Mouse (Mus musculus): Measurements from ENCODE around the gene Myg1. TPM values are rescaled to one million over a fixed set of nuclear protein-coding genes. Genes with fewer than 3 reads are reported as not detected.

Gene Myg1
- polyA plus RNA-seq, 1 experiment, result 87.0 TPM

DNA sequence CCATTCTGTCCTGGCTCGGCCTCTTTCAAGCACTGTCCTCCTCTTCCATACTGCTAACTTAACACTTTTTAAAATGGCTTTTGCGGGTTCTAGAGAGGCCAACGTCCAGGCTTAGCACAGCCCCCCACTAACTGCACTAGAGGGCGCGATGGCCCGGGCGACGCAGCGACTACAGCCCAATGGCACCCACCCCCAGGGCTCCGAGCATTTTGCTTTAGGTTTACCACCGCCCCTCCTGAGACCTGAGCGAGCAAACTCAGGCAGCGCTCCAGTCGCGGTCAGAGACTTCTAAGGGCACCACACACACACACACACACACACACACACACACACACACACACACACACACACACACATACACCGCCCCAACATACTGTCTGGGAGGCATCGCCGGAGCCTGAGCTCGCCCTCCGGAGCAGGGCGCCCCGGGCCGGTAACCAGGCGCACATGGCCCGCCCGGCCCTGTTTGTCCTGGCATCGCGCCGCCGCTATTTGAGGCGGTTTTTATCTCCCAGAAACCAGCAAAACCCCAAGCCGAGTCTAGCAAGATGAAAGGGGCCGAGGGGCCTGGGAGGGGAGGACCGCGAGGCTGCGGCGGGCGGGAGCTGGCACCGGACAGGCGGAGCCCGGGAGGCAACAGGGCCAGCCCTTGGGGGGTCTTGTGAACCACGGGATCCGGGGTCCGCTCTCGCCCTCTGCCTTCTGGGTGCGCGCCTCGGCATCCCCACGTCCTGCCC is 23.8 kb downstream of the Myg1 start:
- TF ChIP-seq CTCF (IDR thresholded peaks at IDR 0.05; ENCODE audit: extremely low read depth, insufficient read depth, low read length), result no peak
- TF ChIP-seq POLR2A (IDR thresholded peaks at IDR 0.05; ENCODE audit: extremely low read depth, insufficient read depth, low read length), result no peak
- Histone ChIP-seq H3K4me3 (ENCODE audit: insufficient read depth, low read length) (peak overlapping the region; percentile 42), H3K27ac (ENCODE audit: insufficient read depth, low read length) (peak overlapping the region; percentile 94), H3K4me1 (ENCODE audit: control insufficient read depth, insufficient read depth, low read length) (peaks cover 2% of the 10 kb centered on the region; the same call in 1 of the 2 replicates)

DNA sequence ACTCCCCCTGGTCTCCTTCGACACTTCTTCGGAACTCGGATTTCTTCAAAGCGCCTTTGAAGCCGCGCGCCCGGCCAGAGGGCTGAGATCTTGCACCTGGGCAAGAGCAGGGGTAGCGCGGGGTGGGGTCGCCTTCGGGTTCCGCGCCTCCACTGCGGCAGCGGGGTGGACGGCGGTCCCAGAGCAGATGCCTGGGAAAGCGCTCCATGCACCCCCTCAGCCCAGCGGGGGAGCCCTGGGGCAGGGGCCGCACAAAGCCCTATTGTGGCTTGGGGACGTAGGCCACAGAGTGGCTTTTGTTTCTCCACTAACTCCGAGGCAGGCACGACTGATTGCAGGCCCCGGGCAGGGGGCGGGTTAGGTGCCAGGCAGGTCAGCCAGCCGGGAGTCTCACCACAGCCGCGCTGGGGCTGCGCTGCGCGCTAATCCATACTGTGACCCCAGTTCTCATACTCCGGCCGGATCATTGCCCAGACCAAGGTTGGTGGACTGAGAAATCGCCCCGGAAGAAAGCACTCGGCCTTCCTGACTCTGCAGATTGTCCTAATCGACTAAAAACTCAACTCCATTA is 24.4 kb downstream of the Myg1 start:
- no peak for TF ChIP-seq CTCF (IDR thresholded peaks at IDR 0.05; ENCODE audit: extremely low read depth, insufficient read depth, low read length)
- TF ChIP-seq POLR2A (IDR thresholded peaks at IDR 0.05; ENCODE audit: extremely low read depth, insufficient read depth, low read length), result no peak
- Histone ChIP-seq H3K27ac (ENCODE audit: insufficient read depth, low read length) (peak overlapping the region; percentile 94), H3K4me3 (ENCODE audit: insufficient read depth, low read length) (peak overlapping the region; percentile 42), H3K4me1 (ENCODE audit: control insufficient read depth, insufficient read depth, low read length) (peaks cover 2% of the 10 kb centered on the region; the same call in 1 of the 2 replicates)

DNA sequence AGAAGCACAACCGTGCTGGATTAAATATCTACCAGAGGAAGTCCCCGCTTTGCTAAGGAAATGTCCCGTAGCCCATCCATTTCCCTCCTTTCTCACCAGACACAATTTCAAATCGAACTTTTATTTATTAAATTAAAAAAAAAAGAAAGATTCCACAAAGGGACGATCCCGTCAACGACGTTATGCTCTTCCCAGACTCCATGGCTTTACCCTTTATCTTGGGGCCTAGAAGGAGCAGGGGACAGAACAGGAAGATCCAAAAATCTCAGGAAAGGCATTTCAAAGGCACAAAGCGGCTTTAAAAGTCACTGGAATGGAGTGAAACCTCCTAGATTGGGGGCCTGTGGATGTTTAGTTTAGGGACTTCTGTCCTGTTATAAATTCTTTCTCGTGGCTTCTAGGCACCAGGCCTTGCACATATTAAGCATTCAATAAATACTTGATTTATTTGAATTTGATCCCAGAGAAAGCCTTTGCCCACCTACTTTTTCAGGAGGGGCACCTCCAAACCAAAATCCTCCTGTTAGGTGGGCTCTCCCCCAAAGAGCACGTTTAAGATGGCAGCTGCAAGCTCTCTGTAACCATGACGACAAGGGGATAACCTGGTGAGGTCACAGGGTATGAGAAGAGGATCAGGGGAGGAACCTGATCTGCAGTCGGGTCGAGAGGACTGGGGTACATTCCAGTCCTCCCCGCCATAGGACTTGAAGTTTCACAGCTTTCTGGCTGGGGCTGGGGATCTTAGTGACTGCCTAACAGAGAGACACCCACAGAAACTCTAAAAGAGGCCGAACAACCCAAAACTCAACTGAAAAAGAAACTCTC is 25.2 kb downstream of the Myg1 start:
- no peak overlapping the region for H3K4me3 ChIP-seq (ENCODE audit: insufficient read depth, low read length)
- TF ChIP-seq CTCF (IDR thresholded peaks at IDR 0.05; ENCODE audit: extremely low read depth, insufficient read depth, low read length), result no peak
- no peak for TF ChIP-seq POLR2A (IDR thresholded peaks at IDR 0.05; ENCODE audit: extremely low read depth, insufficient read depth, low read length)
- H3K4me1 ChIP-seq (ENCODE audit: control insufficient read depth, insufficient read depth, low read length), result no peaks in the 10 kb centered on the region
- peak overlapping the region; percentile 78 for H3K27ac ChIP-seq (ENCODE audit: insufficient read depth, low read length)

DNA sequence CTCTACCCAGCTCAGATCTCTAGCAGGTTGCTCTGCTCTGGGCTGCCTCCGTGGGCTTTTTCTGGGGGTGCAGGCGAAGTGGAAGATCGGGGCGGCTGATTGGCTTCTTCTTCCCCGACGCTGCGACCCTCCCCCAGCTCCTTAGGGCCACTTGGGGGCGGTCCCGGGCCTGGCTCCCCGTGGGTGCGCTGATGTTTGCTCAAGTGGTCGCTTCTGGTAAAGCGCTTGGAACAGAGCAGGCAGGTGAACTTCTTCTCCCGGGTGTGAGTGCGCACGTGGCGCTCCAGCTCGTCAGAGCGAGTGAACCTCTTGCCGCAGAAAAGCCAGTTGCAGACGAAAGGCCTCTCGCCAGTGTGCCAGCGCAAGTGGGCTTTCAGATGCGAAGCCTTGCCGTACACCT is 26.6 kb downstream of the Myg1 start:
- Histone ChIP-seq H3K4me3 (ENCODE audit: insufficient read depth, low read length) (no peak overlapping the region), H3K4me1 (ENCODE audit: control insufficient read depth, insufficient read depth, low read length) (no peaks in the 10 kb centered on the region), H3K27ac (ENCODE audit: insufficient read depth, low read length) (no peak overlapping the region)
- no peak for TF ChIP-seq CTCF (IDR thresholded peaks at IDR 0.05; ENCODE audit: extremely low read depth, insufficient read depth, low read length)
- TF ChIP-seq POLR2A (IDR thresholded peaks at IDR 0.05; ENCODE audit: extremely low read depth, insufficient read depth, low read length), result no peak

DNA sequence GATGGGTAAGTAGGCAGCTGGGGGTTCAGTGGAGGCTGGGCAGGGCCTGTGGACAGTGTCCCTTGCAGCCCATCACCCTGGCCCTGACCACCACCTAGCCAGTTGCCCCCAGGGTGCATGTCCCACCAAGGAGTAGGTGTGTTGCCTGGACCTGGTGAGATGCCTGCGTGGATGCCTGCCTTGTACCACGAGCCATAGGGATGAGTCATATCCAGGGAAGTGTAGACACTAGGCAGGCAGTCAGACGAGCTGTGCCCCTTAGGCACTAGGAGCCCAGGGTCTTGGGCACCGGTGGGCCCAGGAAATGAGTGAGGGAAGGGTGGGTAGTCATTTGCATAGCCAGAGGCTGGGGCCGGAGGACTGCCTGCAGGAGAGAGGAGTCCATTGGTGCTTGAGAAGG is 27.3 kb downstream of the Myg1 start:
- Histone ChIP-seq H3K4me1 (ENCODE audit: control insufficient read depth, insufficient read depth, low read length) (no peaks in the 10 kb centered on the region), H3K4me3 (ENCODE audit: insufficient read depth, low read length) (no peak overlapping the region), H3K27ac (ENCODE audit: insufficient read depth, low read length) (no peak overlapping the region)
- no peak for TF ChIP-seq POLR2A (IDR thresholded peaks at IDR 0.05; ENCODE audit: extremely low read depth, insufficient read depth, low read length)
- no peak for TF ChIP-seq CTCF (IDR thresholded peaks at IDR 0.05; ENCODE audit: extremely low read depth, insufficient read depth, low read length)

DNA sequence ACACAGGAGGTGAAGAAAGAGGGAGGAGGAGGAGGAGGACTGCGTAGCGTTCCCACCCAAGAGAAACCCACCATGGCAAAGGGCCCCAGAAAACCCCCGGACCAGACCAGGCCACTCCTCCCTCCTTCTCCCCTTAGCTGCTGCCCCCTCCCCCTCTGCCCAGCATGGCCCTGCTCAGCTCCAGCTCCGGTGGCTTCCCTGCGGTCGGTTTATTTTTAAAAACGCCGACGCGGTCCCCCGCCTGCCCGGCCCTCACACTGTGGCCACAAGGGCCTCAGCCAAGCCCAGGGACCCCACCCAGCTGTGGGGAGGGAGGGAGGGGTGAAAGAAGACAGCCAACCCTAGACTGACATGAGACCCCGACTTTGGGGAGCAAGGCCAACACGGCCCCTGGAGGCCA is 31.1 kb downstream of the Myg1 start:
- TF ChIP-seq POLR2A (IDR thresholded peaks at IDR 0.05; ENCODE audit: extremely low read depth, insufficient read depth, low read length), result no peak
- TF ChIP-seq CTCF (IDR thresholded peaks at IDR 0.05; ENCODE audit: extremely low read depth, insufficient read depth, low read length), result no peak
- H3K27ac ChIP-seq (ENCODE audit: insufficient read depth, low read length), result no peak overlapping the region
- H3K4me3 ChIP-seq (ENCODE audit: insufficient read depth, low read length), result no peak overlapping the region
- no peaks in the 10 kb centered on the region; the same call in 1 of the 2 replicates for H3K4me1 ChIP-seq (ENCODE audit: control insufficient read depth, insufficient read depth, low read length)

DNA sequence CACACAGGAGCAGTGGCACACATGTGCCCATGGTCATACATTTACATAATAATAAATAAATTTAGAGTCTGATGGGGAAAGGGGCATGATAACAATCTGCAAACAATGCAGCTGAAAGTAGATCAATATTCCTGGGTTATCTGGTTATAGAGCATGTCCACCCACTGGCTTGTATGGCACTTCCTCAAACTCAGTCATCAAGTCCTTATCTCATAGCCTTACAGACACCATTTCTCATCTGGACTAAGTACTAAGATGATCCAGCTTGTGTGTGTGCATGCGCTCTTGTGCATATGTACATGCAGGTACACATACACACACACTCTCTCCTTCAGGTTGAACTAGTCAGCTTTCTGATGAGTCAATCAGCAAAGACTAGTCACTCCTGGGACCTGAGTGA is 33.2 kb downstream of the Myg1 start:
- no peak for TF ChIP-seq CTCF (IDR thresholded peaks at IDR 0.05; ENCODE audit: extremely low read depth, insufficient read depth, low read length)
- no peak for TF ChIP-seq POLR2A (IDR thresholded peaks at IDR 0.05; ENCODE audit: extremely low read depth, insufficient read depth, low read length)
- Histone ChIP-seq H3K4me3 (ENCODE audit: insufficient read depth, low read length) (no peak overlapping the region), H3K4me1 (ENCODE audit: control insufficient read depth, insufficient read depth, low read length) (no peaks in the 10 kb centered on the region; the same call in 1 of the 2 replicates), H3K27ac (ENCODE audit: insufficient read depth, low read length) (no peak overlapping the region)

DNA sequence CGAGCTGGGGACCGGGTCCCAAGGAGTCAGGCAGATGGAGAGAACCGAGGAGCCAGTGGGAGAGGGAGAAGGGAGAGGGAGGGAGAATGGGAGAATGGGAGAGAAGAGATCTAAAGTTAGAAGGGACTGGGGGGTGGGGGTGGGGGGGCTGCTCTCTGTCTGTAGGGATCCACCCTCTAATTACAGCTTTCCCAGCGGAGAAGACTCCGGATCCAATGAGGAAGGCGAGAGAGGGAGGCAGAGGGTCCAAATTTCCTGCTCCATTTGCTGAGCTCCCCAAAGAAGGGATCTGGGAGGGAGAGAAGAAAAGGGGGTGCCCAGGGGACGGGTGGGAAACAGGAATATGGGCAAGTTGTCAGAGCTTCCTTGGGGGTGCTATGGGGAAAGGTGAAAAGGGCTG is 34.7 kb downstream of the Myg1 start:
- no peaks in the 10 kb centered on the region; the same call in 1 of the 2 replicates for H3K4me1 ChIP-seq (ENCODE audit: control insufficient read depth, insufficient read depth, low read length)
- H3K4me3 ChIP-seq (ENCODE audit: insufficient read depth, low read length), result peak overlapping the region; percentile 13; the same call in 1 of the 2 replicates
- TF ChIP-seq POLR2A (IDR thresholded peaks at IDR 0.05; ENCODE audit: extremely low read depth, insufficient read depth, low read length) (no peak), CTCF (IDR thresholded peaks at IDR 0.05; ENCODE audit: extremely low read depth, insufficient read depth, low read length) (no peak)
- no peak overlapping the region for H3K27ac ChIP-seq (ENCODE audit: insufficient read depth, low read length)

DNA sequence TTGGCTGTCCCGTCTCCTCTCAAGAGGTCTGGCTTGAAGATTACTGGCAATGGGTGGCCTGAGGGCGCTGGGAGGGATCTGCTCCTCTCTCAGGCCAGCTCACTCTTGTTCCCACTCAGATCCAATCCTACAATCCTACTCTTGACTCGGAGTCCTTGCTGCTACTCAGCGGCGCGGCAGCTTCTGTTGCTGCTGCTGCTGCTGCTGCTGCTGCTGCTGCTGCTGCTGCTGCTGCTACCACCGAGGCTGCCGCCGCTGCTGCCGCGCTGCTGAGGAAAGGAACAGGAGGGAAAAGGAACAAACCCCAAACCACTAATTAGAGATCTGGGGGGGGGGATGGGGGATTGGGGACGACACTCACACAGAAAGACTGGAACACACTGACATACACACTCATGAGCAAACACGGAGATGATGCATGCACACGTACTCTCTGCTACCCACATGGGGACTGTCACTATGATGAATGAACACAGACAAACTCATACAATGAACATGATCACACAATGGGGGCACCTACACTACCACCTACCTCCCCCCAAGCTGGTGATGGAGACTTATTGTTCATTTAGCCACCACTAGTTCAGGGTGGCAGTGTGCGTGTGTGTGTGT is 35.3 kb downstream of the Myg1 start, which contains the start of gene Sp7:
Gene Sp7 (minus strand): TSS at position 450 of the 612 bp plus-strand sequence.
- peak within 1 kb of the TSS; percentile 13; the same call in 1 of the 2 replicates for H3K4me3 ChIP-seq (ENCODE audit: insufficient read depth, low read length)

More for the DNA sequence above, 35.3 kb downstream of the Myg1 start, which contains the start of gene Sp7:
- no peaks in the 10 kb centered on the region; the same call in 1 of the 2 replicates for H3K4me1 ChIP-seq (ENCODE audit: control insufficient read depth, insufficient read depth, low read length)
- no peak within 1 kb of the TSS for H3K27ac ChIP-seq (ENCODE audit: insufficient read depth, low read length)
- TF ChIP-seq POLR2A (IDR thresholded peaks at IDR 0.05; ENCODE audit: extremely low read depth, insufficient read depth, low read length) (no peak), CTCF (IDR thresholded peaks at IDR 0.05; ENCODE audit: extremely low read depth, insufficient read depth, low read length) (no peak)

Measured in cortical plate, adult 2 months (tissue).